Mouse (Mus musculus): ENCODE measurements around the gene Nfatc4.

Nfatc4 gene

GRCm38 (mm10) chr14:55880982-55881381 is 58.0 kb downstream of the Nfatc4 start:
- no peak for DNase-seq (ENCODE audit: extremely low read depth, low read depth, low spot score)

GRCm38 (mm10) chr14:55882171-55882641 is 59.3 kb downstream of the Nfatc4 start:
- no peak for DNase-seq (ENCODE audit: extremely low read depth, low read depth, low spot score)

- no peak for DNase-seq (ENCODE audit: extremely low read depth, low read depth, low spot score)
Measured at GRCm38 (mm10) chr14:55883149-55883661, 60.3 kb downstream of the Nfatc4 start.
